Mouse (Mus musculus) cerebellum, adult (tissue): ENCODE measurements around the gene Fgf13.

Source experiments
- ATAC-seq: cut with Nextera tagmentation; 2 replicates; pipeline ENCODE4 v1.9.2; 2017; ENCODE audit warnings: mild to moderate bottlenecking, moderate library complexity, mixed read lengths; ENCODE audit not compliant: insufficient number of reproducible peaks, low FRiP score, low TSS enrichment

The Fgf13 gene

DNA sequence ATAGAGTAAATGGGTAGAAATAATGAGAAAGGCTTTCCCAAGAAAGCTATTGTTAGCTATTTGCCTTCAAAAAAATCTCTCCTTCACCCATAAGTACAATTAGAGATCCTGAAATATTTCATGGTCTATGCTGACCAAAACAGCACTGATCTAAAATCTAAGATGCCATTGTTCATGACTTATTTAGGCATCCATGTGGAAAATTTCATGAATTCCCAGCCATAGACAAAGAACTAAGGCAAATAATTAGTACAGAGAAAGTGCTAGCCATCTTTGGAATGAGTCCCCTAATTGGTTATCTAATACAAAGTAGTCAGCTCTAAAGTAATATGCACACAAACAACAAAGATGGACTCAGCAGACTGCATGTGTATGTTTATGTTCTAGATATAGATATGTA is 366.7 kb downstream of the Fgf13 start:
- ATAC-seq = no peak

DNA sequence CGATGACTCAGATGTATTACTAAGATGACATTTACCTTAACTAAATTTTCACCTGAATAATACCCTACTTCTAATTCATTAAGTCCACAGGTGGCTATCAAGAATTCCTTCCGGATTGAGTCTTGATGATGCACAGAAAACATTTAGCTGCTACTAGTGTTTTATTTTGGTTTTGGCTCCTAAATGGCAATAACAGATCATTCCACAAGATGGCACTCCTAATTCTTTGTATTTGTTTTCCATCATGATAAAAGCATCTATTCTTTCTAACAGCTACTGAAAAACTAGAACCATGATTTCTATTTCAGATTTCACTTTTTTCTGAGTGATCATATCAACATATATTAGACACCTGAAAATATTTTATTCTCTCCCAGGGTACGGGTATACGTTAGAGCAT is 373.7 kb downstream of the Fgf13 start:
- ATAC-seq = no peak

DNA sequence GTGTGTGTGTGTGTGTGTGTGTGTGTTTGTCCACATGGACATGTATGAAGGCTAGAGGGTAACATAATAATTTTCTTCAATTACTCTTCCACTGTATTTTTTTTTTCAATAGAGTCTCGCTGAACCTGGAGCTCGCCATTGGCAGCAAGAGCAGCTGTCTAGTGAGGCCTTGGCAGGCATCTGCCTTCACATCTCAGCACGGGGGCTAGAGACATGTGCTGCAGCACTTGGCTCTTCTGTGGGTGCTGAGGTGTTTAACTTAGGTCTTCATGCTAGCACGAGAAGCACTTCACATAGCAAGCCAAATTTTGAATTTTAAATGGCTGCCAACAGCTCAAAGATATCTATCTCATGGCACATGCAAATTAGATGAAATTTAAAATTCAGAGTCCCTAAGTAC is 380.9 kb downstream of the Fgf13 start:
- 0 out of 2 replicates have a peak, but pooled peaks have one; percentile 52 for ATAC-seq

DNA sequence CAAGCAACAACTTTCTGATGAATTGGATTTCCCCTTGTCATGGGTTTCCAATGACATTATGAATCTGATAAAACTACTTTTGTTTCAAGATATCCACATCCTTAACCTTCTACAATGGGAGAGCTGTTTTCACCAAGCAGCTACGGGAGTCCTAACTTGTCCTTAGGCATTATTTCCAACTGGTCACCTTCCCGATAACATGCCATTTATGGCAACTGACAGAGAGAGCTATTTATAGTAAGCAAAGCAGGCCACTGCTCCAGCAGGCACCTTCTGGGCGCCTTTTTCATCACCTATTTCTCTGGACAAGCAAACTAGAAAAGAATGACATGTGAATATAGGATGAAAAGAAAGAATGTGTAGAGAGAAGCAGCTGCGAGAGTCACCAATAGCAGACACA is 385.5 kb downstream of the Fgf13 start:
- peak; percentile 51; the same call in 1 of the 2 replicates for ATAC-seq

DNA sequence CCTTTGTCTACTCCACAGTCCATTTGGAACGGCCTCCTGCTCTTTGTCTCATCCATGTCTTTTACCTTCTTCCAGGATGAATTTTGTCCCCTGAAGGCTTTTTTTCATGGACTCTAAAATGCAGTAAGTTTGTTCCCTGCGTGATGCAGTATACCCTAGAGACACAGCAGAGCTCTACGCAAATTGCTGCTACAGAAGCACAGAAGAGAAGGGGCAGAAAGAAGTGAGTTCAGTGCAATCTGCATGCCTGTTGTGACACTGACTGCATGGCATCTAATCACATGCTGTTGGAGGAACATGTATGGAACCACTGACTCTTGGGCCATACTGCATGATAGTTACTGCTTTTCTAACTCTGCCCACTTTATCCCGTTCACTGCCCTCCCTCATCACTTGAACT is 388.2 kb downstream of the Fgf13 start:
- no peak for ATAC-seq

DNA sequence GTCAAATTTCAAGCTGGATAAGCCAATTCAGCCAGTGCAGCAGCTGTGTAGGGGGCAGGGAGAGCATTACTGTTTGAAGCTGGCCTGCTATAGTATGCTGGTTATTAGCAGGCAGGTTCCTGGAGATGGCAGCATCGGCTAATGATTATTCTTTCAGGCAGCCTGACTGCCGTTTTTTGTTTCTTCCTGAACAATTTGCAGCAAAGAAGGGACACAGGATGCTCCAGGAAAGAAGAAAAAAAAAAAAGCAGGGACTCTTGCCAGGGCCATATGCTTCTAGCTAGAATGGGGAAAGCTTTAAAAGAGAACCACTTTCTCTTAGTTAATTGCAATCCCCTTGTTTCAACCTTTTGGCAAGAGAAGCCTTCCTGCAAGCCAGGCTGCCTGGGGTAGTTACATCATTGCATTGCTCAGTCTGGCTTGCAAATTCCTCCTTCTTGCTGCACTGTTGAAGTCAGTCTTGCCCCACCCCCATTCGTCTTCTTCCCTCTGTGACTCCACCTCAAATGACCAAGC is 388.7 kb downstream of the Fgf13 start:
- peak; percentile 89 for ATAC-seq

DNA sequence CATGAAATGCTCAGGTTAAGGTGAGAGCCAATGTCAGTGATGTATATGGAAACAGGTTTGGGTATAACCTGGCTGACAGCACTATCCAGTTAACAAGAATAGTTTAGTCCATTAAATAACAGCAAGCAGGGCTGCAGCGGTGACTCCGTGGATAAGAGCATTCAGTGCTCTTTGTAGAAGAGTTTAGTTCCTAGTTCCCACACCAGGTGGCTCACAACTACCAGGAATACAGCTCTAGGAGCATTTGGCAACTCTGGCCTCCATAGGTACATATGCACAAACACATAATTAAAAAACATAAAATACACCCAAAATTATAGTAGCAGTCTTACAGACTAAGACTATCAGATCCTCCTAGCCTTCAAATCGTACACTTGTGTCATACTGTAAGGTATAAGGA is 390.2 kb downstream of the Fgf13 start:
- ATAC-seq = no peak

DNA sequence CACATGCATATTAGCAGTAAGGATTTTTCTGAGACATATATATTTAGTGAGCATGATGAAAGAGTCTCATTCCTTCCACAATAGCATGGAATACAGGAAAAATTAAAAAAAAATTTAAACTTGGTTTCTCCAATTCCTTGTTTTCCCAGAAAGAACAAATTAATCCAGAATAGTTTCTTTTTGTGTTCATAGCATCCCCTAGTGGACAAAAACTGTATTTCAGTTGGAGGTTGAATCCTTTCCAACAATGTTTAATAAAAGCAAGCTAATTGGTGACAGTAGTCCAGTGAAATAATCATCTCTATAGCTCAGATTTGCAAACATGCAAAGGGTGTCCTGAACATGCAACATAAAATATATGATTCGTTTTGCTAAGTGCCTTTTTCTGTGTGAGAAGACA is 395.7 kb downstream of the Fgf13 start:
- no peak for ATAC-seq

DNA sequence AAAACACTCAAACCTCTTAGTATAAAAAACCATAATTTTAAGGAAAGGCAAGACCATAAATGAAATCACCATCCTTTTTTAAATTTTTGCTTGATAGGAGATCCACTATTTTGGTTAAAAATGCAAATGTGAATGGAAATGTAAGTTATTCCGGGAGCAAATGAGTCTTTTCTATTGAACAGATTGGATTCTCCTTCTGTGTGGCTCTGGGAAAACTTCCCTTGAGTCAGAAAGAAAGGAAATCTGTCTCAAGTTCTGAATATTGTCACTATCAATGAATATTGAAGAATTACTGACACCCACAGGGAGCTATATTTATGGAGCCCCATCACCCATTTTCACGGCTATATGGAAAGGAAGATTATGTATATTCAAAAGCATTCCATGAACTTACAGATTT is 401.1 kb downstream of the Fgf13 start:
- ATAC-seq = no peak

DNA sequence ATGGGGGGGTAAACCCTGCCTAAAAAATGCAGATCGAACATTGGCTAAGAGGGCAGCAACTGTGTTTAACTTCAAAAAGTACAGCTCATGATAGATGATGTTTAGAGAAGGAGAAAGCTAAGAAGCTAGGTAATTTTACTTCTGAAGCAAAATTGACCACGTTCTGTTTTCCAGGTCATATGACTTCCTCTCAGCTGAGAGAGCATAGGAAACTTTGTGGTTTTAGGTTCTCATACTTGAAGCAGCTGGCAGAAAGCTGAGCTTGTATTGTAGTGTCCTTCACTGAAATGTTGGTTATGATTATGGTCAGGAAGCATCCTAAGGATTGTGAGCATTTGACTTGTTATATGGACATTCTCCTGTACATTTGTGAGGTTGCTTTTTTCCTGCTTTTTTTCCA is 425.9 kb downstream of the Fgf13 start:
- no peak for ATAC-seq

DNA sequence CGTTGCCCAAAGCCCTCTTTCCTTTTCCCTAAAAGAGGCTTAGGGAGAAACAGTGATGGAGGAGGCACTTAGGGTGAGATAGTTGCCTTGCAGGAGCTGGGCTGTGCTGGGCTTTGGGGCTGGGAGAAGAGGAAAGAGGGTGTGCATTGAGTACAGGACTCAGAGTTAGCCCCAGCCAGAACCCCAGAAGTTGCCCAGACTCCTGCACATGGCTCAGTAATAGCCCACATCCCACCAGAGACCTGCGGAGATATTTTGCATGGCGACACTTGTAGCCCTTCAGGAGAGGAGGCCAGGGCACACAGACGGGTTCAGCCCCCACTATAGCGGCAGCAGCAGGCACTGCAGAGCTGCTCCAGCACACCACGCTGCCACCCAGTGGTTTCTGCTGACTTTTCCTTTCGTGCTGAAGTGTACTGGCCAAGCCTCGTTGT is 432.9 kb downstream of the Fgf13 start:
- ATAC-seq = peak; percentile 76

DNA sequence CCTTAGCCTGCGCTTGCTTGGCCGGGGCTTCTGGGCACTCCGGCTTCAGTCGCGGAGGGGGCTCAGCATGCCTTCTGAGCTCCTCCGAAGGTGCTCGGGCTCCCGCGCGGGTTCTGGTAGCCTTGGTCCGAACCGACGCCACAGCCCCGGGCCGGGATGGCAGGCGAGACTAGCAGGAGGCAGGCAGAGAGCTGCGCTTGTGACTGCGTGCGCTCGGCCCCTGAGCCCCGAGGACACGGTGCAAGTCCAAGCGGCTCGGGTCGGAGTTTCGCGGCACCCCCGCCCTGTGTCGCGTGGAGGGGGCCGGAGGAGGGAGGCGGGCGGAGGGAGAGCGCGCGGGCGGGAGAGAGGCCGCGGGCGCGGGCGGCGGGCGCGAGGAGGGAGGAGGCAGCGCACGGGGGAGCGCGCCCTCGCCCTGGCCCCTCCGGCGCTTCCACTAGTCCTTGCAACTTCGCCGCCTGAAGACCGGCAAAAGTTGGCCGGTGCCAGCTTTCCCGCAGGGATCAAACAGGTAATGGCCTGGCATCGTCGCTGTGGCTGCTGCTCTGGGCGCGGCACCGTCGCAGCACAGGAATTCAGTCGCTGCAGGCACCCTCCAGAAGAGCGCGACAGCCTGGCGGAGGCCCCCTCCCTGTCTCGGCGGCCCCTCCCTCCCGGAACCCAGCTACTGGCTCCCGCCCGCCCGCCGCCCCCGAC is 433.6 kb downstream of the Fgf13 start:
- peak; percentile 74 for ATAC-seq

DNA sequence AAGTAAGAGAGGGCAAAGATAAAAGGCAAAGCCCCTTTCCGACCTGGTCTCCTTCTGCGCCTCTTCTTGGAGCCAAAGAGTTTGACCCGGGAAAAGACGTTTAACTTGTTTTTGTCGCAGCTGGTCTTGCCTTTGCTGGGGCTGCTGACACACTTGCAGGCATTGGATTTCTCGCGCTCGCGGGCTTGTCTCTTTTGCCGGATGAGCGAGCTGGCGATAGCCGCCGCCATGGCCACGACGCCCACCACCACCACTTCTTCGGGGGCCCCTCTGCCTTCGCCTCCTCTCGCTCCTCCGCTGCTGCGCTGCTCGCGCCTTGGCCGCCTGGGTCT is 434.1 kb downstream of the Fgf13 start:
- ATAC-seq = no peak; the same call in 1 of the 2 replicates

DNA sequence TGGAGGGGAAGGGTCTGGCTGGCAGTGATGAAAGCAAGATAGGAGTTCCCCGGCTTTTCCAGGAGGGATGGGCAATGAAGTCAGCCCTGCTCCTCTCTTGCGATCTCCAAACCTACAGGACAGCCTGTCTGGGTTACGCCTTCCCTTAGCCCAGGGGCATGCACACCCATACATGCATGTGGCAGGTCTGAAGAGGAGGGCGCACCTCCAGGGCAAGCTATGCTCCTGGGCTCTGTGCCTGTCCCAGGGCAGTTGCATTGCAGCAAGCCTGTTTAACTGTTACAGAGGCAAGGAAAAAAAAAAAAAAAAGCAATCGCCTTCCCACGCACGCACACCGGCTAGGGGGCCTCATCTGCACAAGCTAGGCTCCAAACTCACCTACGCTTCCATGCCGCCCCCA is 434.5 kb downstream of the Fgf13 start:
- peak; percentile 36; the same call in 1 of the 2 replicates for ATAC-seq

DNA sequence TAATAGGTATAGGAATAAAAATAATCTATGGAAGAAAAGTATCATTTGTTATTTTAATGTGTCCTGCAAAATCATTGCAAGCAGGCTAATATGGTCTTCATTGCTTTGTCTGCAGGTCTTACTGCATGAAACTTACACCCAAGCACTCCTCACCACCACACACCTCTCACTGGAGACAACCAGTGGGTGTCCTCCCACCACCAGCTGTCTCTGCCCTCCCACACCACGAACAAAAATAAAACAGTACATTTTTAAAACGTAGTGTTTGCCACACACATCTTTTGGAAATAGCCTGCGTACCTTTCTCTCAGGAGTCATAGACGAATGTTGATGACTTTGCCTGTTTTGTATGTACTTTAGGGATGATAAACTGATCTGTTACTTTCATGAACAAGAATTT is 441.2 kb downstream of the Fgf13 start:
- ATAC-seq = no peak

DNA sequence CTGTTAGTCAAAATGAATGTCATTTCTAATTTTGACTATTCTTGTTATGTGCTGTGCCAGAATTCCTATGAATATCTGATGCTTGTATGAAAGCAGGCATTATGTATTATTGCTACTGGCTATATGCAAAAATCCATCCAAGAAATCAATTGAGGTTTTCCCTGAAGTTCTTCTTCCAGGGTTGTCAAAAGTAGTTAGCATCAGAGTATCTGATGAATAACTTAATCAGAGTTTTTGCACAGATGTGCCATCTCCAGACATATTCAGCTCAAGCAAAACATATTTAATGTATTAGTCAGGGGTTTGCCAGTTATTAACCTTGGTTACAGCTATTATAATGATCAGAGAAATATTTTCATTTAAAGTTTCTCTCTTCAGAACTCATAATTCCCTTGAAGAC is 454.7 kb downstream of the Fgf13 start:
- ATAC-seq = no peak

DNA sequence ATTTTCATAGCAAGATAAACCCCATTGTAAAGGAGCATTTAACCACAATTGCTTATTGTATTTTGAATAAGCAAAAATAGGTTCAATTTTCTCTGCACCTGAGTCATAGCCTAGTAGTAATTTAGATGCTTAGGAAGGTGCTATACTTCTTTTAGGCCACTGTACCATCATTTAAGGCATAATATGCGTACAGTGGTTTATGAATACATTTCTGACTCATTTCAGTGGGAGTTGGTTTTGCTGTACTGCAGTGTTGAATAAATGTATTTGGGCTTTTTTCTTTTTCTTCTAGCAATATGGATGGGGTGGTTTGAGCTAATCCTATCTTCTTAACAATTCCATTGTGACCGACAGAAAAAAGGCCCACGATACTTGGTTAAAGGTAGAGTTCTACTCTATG is 481.9 kb downstream of the Fgf13 start:
- no peak for ATAC-seq

DNA sequence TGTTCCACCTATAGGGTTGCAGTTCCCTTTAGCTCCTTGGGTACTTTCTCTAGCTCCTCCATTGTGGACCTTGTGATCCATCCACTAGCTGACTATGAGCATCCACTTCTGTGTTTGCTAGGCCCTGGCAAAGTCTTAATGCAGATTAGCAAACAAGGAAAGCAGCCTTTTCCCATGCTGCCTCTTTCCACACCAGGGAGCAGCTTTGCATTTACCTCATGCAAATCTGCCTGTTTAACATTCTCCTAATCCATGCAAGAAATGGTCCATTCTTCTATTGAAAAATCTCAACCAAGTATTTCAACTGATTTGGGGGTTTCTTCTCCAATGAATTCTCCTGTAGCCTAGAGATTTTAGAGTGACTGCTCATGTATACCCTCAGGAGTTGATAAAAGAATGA is 487.4 kb downstream of the Fgf13 start:
- no peak for ATAC-seq

DNA sequence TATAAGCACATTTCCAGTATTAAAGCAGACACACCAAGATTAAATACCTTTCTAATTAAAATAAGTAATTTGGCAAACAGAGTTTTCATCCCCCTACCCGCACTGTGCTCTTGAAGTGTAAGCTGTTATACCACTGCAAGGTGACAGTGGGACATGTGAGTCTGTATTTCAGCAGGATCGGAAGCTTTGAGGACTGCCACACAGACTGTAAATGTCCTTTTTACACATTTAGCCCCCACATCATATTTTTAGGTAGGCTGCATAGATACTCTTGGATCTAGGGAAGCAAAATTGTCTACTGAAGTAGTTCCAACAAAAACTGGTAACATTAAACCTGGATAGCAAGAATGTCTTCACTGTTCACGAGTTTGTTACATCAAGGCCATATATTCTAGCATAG is 495.8 kb downstream of the Fgf13 start:
- ATAC-seq = no peak

DNA sequence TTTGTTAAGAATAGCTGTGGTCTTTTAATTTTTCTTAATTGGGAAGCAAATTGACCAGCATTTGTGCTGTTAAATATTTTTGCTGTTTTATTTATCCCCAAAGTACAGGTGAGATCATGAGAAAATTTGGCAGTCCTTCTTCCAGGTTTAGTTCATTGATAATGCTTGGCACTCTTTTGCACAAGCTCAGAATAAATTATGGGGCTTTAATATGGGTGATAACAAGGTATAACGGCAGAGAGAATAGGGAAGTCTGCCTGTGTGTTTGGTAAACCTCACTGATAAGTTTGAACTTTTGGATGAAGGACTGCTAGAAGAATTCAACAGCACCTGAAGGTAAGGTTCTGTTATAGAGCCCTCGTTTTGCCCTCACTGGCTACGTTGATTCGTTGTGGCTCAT is 504.7 kb downstream of the Fgf13 start:
- ATAC-seq = no peak

DNA sequence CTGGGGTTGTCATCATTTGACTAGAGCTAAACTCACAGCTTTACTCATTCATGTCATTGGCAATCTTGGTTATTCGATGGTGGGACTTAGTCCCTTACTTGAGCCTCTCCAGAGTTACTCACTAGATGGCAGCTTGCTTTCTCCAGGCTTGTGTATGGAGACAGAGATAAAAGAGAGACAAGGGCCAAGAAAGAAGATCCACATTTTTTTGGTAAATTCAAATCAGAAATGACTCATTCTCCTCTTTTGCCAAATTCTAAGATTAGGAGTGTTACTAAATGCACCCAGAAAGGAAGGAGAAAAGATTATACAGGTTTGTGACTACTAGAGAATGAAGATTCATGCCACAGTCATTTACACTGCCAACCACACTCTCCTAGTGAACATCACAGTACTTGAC is 532.9 kb downstream of the Fgf13 start:
- ATAC-seq = no peak
